Mouse (Mus musculus) erythroblast, embryonic 14.5 days (primary cell): ENCODE results near the gene Fbxl7. TPM values are rescaled to one million over a fixed set of nuclear protein-coding genes. Genes with fewer than 3 reads are reported as not detected.

ENCODE experiments used
- H3K27me3 ChIP-seq: 2 replicates; pipeline ENCODE4 v1.6.1; 2012; ENCODE audit warnings: inconsistent platforms; ENCODE audit not compliant: control insufficient read depth
- H3K36me3 ChIP-seq: 2 replicates; pipeline ENCODE4 v1.6.1; 2012; ENCODE audit warnings: mild to moderate bottlenecking, inconsistent platforms; ENCODE audit not compliant: control insufficient read depth
- H3K4me1 ChIP-seq: 2 replicates; pipeline ENCODE4 v1.6.1; 2012; ENCODE audit warnings: inconsistent platforms; ENCODE audit not compliant: control insufficient read depth
- H3K4me3 ChIP-seq: replicated peaks from 2 replicates; pipeline ENCODE3; 2012; ENCODE audit warnings: moderate library complexity, mild to moderate bottlenecking, inconsistent platforms
- H3K9me3 ChIP-seq: 2 replicates; pipeline ENCODE4 v1.6.1; 2012; ENCODE audit warnings: low read length, inconsistent platforms, mixed read lengths; ENCODE audit not compliant: control insufficient read depth
- GATA1 ChIP-seq: IDR thresholded peaks from 2 replicates; pipeline ENCODE4 v1.6.1; 2012; ENCODE audit warnings: low read length, inconsistent platforms, mixed read lengths
- TAL1 ChIP-seq: IDR thresholded peaks from 3 replicates; pipeline ENCODE4 v1.6.1; 2012; ENCODE audit warnings: low read length, inconsistent platforms, mixed read lengths
- polyA plus RNA-seq: library from polyadenylated mRNA; stranded (reverse); fragments of >175 nt; gene quantifications from 2 replicates; pipeline ENCODE4 v1.2.3, GENCODE M21; 2012

Gene Fbxl7
- polyA plus RNA-seq, 1 experiment, result not detected

GRCm38 (mm10) chr15:26885979-26886378, 9.4 kb downstream of the Fbxl7 start:
- Histone ChIP-seq H3K9me3 (no peaks in the 10 kb centered on the region), H3K4me3 (no peak overlapping the region), H3K36me3 (no peaks in the 10 kb centered on the region), H3K4me1 (no peaks in the 10 kb centered on the region), H3K27me3 (no peaks in the 10 kb centered on the region)
- TF ChIP-seq GATA1 (no peak), TAL1 (no peak)

GRCm38 (mm10) chr15:26880212-26880956, 15.0 kb downstream of the Fbxl7 start:
- Histone ChIP-seq H3K4me3 (no peak overlapping the region), H3K4me1 (no peaks in the 10 kb centered on the region), H3K27me3 (no peaks in the 10 kb centered on the region), H3K9me3 (no peaks in the 10 kb centered on the region), H3K36me3 (no peaks in the 10 kb centered on the region)
- no peak for TF ChIP-seq TAL1
- no peak for TF ChIP-seq GATA1

- no peaks in the 10 kb centered on the region for H3K36me3 ChIP-seq
- no peaks in the 10 kb centered on the region for H3K4me1 ChIP-seq
- H3K9me3 ChIP-seq, result peaks cover 3% of the 10 kb centered on the region; the same call in 1 of the 2 replicates
- TF ChIP-seq TAL1 (no peak), GATA1 (no peak)
- no peaks in the 10 kb centered on the region for H3K27me3 ChIP-seq
- no peak overlapping the region for H3K4me3 ChIP-seq
Observed at GRCm38 (mm10) chr15:26875687-26876086, 19.7 kb downstream of the Fbxl7 start.

GRCm38 (mm10) chr15:26872234-26872633, 23.1 kb downstream of the Fbxl7 start:
- Histone ChIP-seq H3K36me3 (no peaks in the 10 kb centered on the region), H3K27me3 (no peaks in the 10 kb centered on the region), H3K9me3 (peaks cover 4% of the 10 kb centered on the region; the same call in 1 of the 2 replicates), H3K4me3 (no peak overlapping the region), H3K4me1 (no peaks in the 10 kb centered on the region)
- no peak for TF ChIP-seq GATA1
- TF ChIP-seq TAL1, result no peak

GRCm38 (mm10) chr15:26869197-26869596, 26.2 kb downstream of the Fbxl7 start:
- H3K27me3 ChIP-seq, result no peaks in the 10 kb centered on the region
- no peaks in the 10 kb centered on the region for H3K36me3 ChIP-seq
- no peaks in the 10 kb centered on the region for H3K4me1 ChIP-seq
- H3K4me3 ChIP-seq, result no peak overlapping the region
- TF ChIP-seq TAL1, result no peak
- TF ChIP-seq GATA1, result no peak
- peaks cover 2% of the 10 kb centered on the region; the same call in 1 of the 2 replicates for H3K9me3 ChIP-seq

- no peaks in the 10 kb centered on the region for H3K27me3 ChIP-seq
- no peaks in the 10 kb centered on the region for H3K4me1 ChIP-seq
- peaks cover 4% of the 10 kb centered on the region; the same call in 1 of the 2 replicates for H3K9me3 ChIP-seq
- H3K36me3 ChIP-seq, result no peaks in the 10 kb centered on the region
- TF ChIP-seq GATA1 (no peak), TAL1 (no peak)
- H3K4me3 ChIP-seq, result no peak overlapping the region
Observed at GRCm38 (mm10) chr15:26867521-26867920, 27.9 kb downstream of the Fbxl7 start.

- Histone ChIP-seq H3K27me3 (no peaks in the 10 kb centered on the region), H3K4me1 (no peaks in the 10 kb centered on the region), H3K36me3 (no peaks in the 10 kb centered on the region), H3K4me3 (no peak overlapping the region), H3K9me3 (0 out of 2 replicates have a peak, but pooled peaks cover 2% of the 10 kb centered on the region)
- TF ChIP-seq TAL1 (no peak), GATA1 (no peak)
Observed at GRCm38 (mm10) chr15:26862173-26862572, 33.2 kb downstream of the Fbxl7 start.

GRCm38 (mm10) chr15:26849626-26850025, 45.8 kb downstream of the Fbxl7 start:
- Histone ChIP-seq H3K27me3 (no peaks in the 10 kb centered on the region), H3K4me3 (no peak overlapping the region), H3K36me3 (no peaks in the 10 kb centered on the region), H3K4me1 (no peaks in the 10 kb centered on the region), H3K9me3 (peaks cover 3% of the 10 kb centered on the region; the same call in 1 of the 2 replicates)
- TF ChIP-seq GATA1 (no peak), TAL1 (no peak)

GRCm38 (mm10) chr15:26842216-26842615, 53.2 kb downstream of the Fbxl7 start:
- H3K9me3 ChIP-seq, result peaks cover 6% of the 10 kb centered on the region; the same call in 1 of the 2 replicates
- no peak for TF ChIP-seq TAL1
- TF ChIP-seq GATA1, result no peak
- no peaks in the 10 kb centered on the region for H3K36me3 ChIP-seq
- H3K27me3 ChIP-seq, result no peaks in the 10 kb centered on the region
- H3K4me3 ChIP-seq, result no peak overlapping the region
- H3K4me1 ChIP-seq, result no peaks in the 10 kb centered on the region
